Mouse (Mus musculus) CH12.LX (cell line): ENCODE data around the gene Hoxc5.

Experiments
- CHD1 ChIP-seq: IDR thresholded peaks from 2 replicates; pipeline ENCODE4 v1.6.1; 2012; ENCODE audit warnings: low read depth, low read length, improper control_type of control experiment, inconsistent platforms
- MEF2A ChIP-seq: IDR thresholded peaks from 2 replicates; pipeline ENCODE4 v1.6.1; 2014; ENCODE audit warnings: low read depth, mild to moderate bottlenecking, inconsistent platforms, low read length, improper control_type of control experiment, borderline replicate concordance
- POLR2A ChIP-seq: IDR thresholded peaks from 2 replicates; pipeline ENCODE4 v1.6.1; 2011; ENCODE audit warnings: low read depth, mild to moderate bottlenecking, improper control_type of control experiment, low read length

- TF ChIP-seq POLR2A (no peak), CHD1 (no peak), MEF2A (no peak)
These were observed 56.9 kb downstream of the Hoxc5 start for GRCm38 (mm10) chr15:103024131-103024530.
